Mouse (Mus musculus) erythroblast, embryonic 14.5 days (primary cell): ENCODE measurements around the gene Gas7.

ENCODE experiments used
- GATA1 ChIP-seq: IDR thresholded peaks from 2 replicates; pipeline ENCODE4 v1.6.1; 2012; ENCODE audit warnings: low read length, inconsistent platforms, mixed read lengths
- TAL1 ChIP-seq: IDR thresholded peaks from 3 replicates; pipeline ENCODE4 v1.6.1; 2012; ENCODE audit warnings: low read length, inconsistent platforms, mixed read lengths

DNA sequence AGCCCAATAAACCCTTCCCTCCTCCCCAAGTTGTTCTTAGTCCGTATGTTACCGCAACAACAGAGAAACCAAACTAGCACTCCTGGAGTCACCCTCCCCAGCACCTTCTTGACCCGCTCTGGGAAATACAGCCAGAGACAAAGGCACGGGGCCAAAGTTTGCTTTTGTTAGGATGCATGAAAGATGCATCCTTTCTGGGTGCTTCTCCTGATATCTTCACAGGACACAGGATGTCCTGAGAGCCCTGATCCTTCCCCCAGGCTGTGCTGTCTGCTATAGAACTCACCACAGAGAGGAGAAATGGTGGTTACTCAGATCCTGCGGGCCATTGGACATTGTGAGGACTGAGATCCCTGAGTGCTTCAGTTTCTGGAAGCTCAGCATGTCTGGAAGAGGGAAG, 111.9 kb downstream of the Gas7 start:
- TF ChIP-seq GATA1 (no peak), TAL1 (no peak)
